Mouse (Mus musculus): ENCODE measurements around the gene Gm884. TPM values are rescaled to one million over a fixed set of nuclear protein-coding genes. Genes with fewer than 3 reads are reported as not detected.

Gene Gm884
- not detected for polyA plus RNA-seq (2017; shearing (Covaris generic))

- ATAC-seq, result no peak
These were observed at the start of gene Gm884 for GRCm38 (mm10) chr11:103621040-103621439. Gene Gm884, minus strand, starts transcription at chr11:103621140.

- ATAC-seq, result no peak
These were observed 46.0 kb upstream of the Gm884 start for GRCm38 (mm10) chr11:103666907-103667426.

GRCm38 (mm10) chr11:103666181-103666906, 45.4 kb upstream of the Gm884 start:
- ATAC-seq, result no peak

- ATAC-seq, result no peak
These were observed 44.8 kb upstream of the Gm884 start for GRCm38 (mm10) chr11:103665695-103666094.

- ATAC-seq, result no peak
These were observed 42.2 kb upstream of the Gm884 start for GRCm38 (mm10) chr11:103663119-103663518.

GRCm38 (mm10) chr11:103662546-103662945, 41.6 kb upstream of the Gm884 start:
- no peak for ATAC-seq

- ATAC-seq, result no peak
These were observed 40.9 kb upstream of the Gm884 start for GRCm38 (mm10) chr11:103661863-103662262.

GRCm38 (mm10) chr11:103658189-103658588, 37.2 kb upstream of the Gm884 start:
- no peak for ATAC-seq

GRCm38 (mm10) chr11:103656520-103656919, 35.6 kb upstream of the Gm884 start:
- ATAC-seq, result no peak

- no peak for ATAC-seq
These were observed 32.5 kb upstream of the Gm884 start for GRCm38 (mm10) chr11:103653359-103653965.

- ATAC-seq, result no peak
These were observed 30.5 kb upstream of the Gm884 start for GRCm38 (mm10) chr11:103651426-103651825.

GRCm38 (mm10) chr11:103649983-103650493, 29.1 kb upstream of the Gm884 start:
- ATAC-seq, result no peak

GRCm38 (mm10) chr11:103649301-103649982, 28.5 kb upstream of the Gm884 start, which contains the start of gene Rprml:
Gene Rprml, plus strand, starts transcription at chr11:103649570.
- no peak for ATAC-seq

- no peak for ATAC-seq
These were observed 27.7 kb upstream of the Gm884 start for GRCm38 (mm10) chr11:103648656-103649055.

GRCm38 (mm10) chr11:103647921-103648620, 27.1 kb upstream of the Gm884 start:
- ATAC-seq, result no peak

- ATAC-seq, result no peak
These were observed 25.4 kb upstream of the Gm884 start for GRCm38 (mm10) chr11:103646301-103646700.

GRCm38 (mm10) chr11:103645731-103646130, 24.8 kb upstream of the Gm884 start:
- ATAC-seq, result no peak

- ATAC-seq, result no peak
These were observed 22.3 kb upstream of the Gm884 start for GRCm38 (mm10) chr11:103643211-103643610.

GRCm38 (mm10) chr11:103639407-103639946, 18.5 kb upstream of the Gm884 start:
- no peak for ATAC-seq

- no peak for ATAC-seq
These were observed 17.9 kb upstream of the Gm884 start, which contains the start of gene Lyzl6 for GRCm38 (mm10) chr11:103638790-103639189. Gene Lyzl6, minus strand, starts transcription at chr11:103638890.

GRCm38 (mm10) chr11:103636261-103636660, 15.3 kb upstream of the Gm884 start:
- no peak for ATAC-seq

GRCm38 (mm10) chr11:103635481-103635880, 14.5 kb upstream of the Gm884 start:
- ATAC-seq, result no peak
